Mouse (Mus musculus) lung, adult 18-20 months (tissue): ENCODE measurements around the gene Ppargc1a.

Experiments used
- DNase-seq, 2 experiments: peaks; one replicate each; pipeline ENCODE4 v3.0.0; 2022; ENCODE audit warnings: mixed read lengths in 2 of 2

Gene Ppargc1a

GRCm38 (mm10) chr5:51497910-51498517 lies 69.5 kb downstream of the Ppargc1a start:
- DNase-seq = no peak

- no peak for DNase-seq
Observed at GRCm38 (mm10) chr5:51495446-51495845, 72.1 kb downstream of the Ppargc1a start.

- no peak for DNase-seq
Observed at GRCm38 (mm10) chr5:51494358-51494876, 73.1 kb downstream of the Ppargc1a start.

GRCm38 (mm10) chr5:51483768-51484167 lies 83.8 kb downstream of the Ppargc1a start:
- DNase-seq = no peak

GRCm38 (mm10) chr5:51479859-51480258 lies 87.7 kb downstream of the Ppargc1a start:
- no peak for DNase-seq

- no peak for DNase-seq
Observed at GRCm38 (mm10) chr5:51479456-51479855, 88.1 kb downstream of the Ppargc1a start.

- no peak for DNase-seq
Observed at GRCm38 (mm10) chr5:51478319-51478994, 89.1 kb downstream of the Ppargc1a start.

- no peak for DNase-seq
Observed at GRCm38 (mm10) chr5:51477140-51477539, 90.4 kb downstream of the Ppargc1a start.

- no peak for DNase-seq
Observed at GRCm38 (mm10) chr5:51475034-51475541, 92.4 kb downstream of the Ppargc1a start.

- DNase-seq = no peak
Observed at GRCm38 (mm10) chr5:51471614-51472013, 95.9 kb downstream of the Ppargc1a start.

- no peak for DNase-seq
Observed at GRCm38 (mm10) chr5:51466036-51466435, 101.5 kb downstream of the Ppargc1a start.

GRCm38 (mm10) chr5:51452033-51452432 lies 115.5 kb downstream of the Ppargc1a start:
- no peak for DNase-seq

- DNase-seq = no peak
Observed at GRCm38 (mm10) chr5:51447631-51448030, 119.9 kb downstream of the Ppargc1a start.

- no peak for DNase-seq
Observed at GRCm38 (mm10) chr5:51446299-51447090, 121.0 kb downstream of the Ppargc1a start.

- no peak for DNase-seq
Observed at GRCm38 (mm10) chr5:51445726-51446125, 121.8 kb downstream of the Ppargc1a start.

GRCm38 (mm10) chr5:51439773-51440172 lies 127.8 kb downstream of the Ppargc1a start:
- DNase-seq = no peak

- DNase-seq = no peak
Observed at GRCm38 (mm10) chr5:51433905-51434304, 133.6 kb downstream of the Ppargc1a start.

GRCm38 (mm10) chr5:51432532-51432931 lies 135.0 kb downstream of the Ppargc1a start:
- DNase-seq = no peak

- peak in 1 of 2 experiments; percentile 0 for DNase-seq
Observed at GRCm38 (mm10) chr5:51432031-51432430, 135.5 kb downstream of the Ppargc1a start.

- no peak for DNase-seq
Observed at GRCm38 (mm10) chr5:51426406-51426805, 141.1 kb downstream of the Ppargc1a start.

GRCm38 (mm10) chr5:51416377-51416776 lies 151.1 kb downstream of the Ppargc1a start:
- DNase-seq = no peak

GRCm38 (mm10) chr5:51415456-51415855 lies 152.1 kb downstream of the Ppargc1a start:
- no peak for DNase-seq
